14 mouse cellular contexts compared by ENCODE assay signal in the genomic region with DNA sequence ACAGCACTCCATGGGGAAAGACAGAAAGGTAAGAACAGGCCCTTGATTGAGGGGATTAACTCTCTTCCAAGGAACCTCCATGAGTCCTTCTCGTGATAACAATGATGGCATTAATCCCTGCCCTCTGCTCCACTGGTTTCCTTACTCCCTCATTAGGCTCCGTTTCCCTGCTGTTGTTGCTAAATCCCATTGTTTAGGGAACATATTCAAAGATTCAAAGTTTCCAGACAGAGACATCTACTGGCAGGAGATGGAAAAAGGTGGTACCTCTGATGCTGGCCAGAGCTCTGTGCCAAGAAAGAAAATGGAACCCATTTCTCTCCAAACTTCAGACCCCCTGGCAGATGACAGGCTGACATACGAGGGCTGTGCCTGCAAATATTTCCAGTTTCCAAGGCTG.
DNase-seq lines count a peak whose midpoint lies in the region; ATAC-seq lines count a peak whose summit lies in the region.
"Had no signal": no experiment of that assay in that cellular context is flagged by ENCODE, and none has a peak within 500 bp of the region (broad histone marks: within the 10 kb centered on the region; RNA-seq: fewer than 3 reads in every experiment).

No protein-coding gene starts in this region.

- H3K4me1 ChIP-seq in hindbrain, embryonic 14.5 days (replicated peaks; ENCODE audit: control insufficient read depth, insufficient read depth, low read length): peaks cover 6% of the 10 kb centered on the region; the same call in 1 of the 2 replicates
- H3K4me1 ChIP-seq in hindbrain, embryonic 16.5 days (ENCODE audit: control insufficient read depth, insufficient read depth, low read depth, low read length): peaks cover 4% of the 10 kb centered on the region; the same call in 1 of the 2 replicates
- no peaks in the 10 kb centered on the region for H3K4me1 ChIP-seq in midbrain, embryonic 14.5 days (ENCODE audit: control insufficient read depth, insufficient read depth, low read length)
- H3K4me1 ChIP-seq in midbrain, embryonic 15.5 days: peaks cover 10% of the 10 kb centered on the region; the same call in 1 of the 2 replicates
- H3K4me1 ChIP-seq: liver, embryonic 12.5 days had no signal

- no peak overlapping the region for H3K4me2 ChIP-seq in hindbrain, embryonic 14.5 days (replicated peaks)
- no peak overlapping the region for H3K4me2 ChIP-seq in hindbrain, embryonic 16.5 days (ENCODE audit: low read length)
- no peak overlapping the region for H3K4me2 ChIP-seq in midbrain, embryonic 14.5 days (ENCODE audit: low read length)
- H3K4me2 ChIP-seq in midbrain, embryonic 15.5 days: no peak overlapping the region
- H3K4me2 ChIP-seq: heart, embryonic 11.5 days; liver, embryonic 12.5 days; neural tube, embryonic 15.5 days had no signal

- DNase-seq in cerebellum, postnatal 10 days: peak; percentile 49 to 52
- no peak for DNase-seq in cerebellum, adult 11 months
- DNase-seq in hindbrain, embryonic 14.5 days (ENCODE audit: low spot score): peak; percentile 54
- peak; percentile 43 for DNase-seq in midbrain, embryonic 14.5 days
- peak; percentile 56 for DNase-seq in retina, embryonic 14.5 days (ENCODE audit: low spot score)
- DNase-seq in ovary, postnatal 10 days (ENCODE audit: low spot score): no peak
- DNase-seq: cerebellum, adult 2 months; thymus, postnatal 4 days had no signal

- no peak overlapping the region for H3K4me3 ChIP-seq in hindbrain, embryonic 14.5 days (replicated peaks; ENCODE audit: low read length)
- H3K4me3 ChIP-seq in hindbrain, embryonic 16.5 days (ENCODE audit: low read length): no peak overlapping the region
- H3K4me3 ChIP-seq in midbrain, embryonic 14.5 days (replicated peaks; ENCODE audit: low read depth, low read length): no peak overlapping the region
- H3K4me3 ChIP-seq in midbrain, embryonic 15.5 days: no peak overlapping the region
- H3K4me3 ChIP-seq: gastrocnemius, adult 2 months; liver, embryonic 12.5 days; neural tube, embryonic 15.5 days had no signal

- H3K27ac ChIP-seq in hindbrain, embryonic 14.5 days: no peak overlapping the region
- no peak overlapping the region for H3K27ac ChIP-seq in hindbrain, embryonic 16.5 days (ENCODE audit: low read depth, low read length)
- no peak overlapping the region for H3K27ac ChIP-seq in midbrain, embryonic 14.5 days (replicated peaks; ENCODE audit: low read depth, low read length)
- H3K27ac ChIP-seq in midbrain, embryonic 15.5 days: no peak overlapping the region
- H3K27ac ChIP-seq: gastrocnemius, adult 2 months; liver, embryonic 12.5 days; neural tube, embryonic 15.5 days had no signal

- no peaks in the 10 kb centered on the region for H3K27me3 ChIP-seq in hindbrain, embryonic 14.5 days (ENCODE audit: control insufficient read depth, insufficient read depth, low read length)
- peaks cover 2% of the 10 kb centered on the region; the same call in 1 of the 2 replicates for H3K27me3 ChIP-seq in hindbrain, embryonic 16.5 days (replicated peaks; ENCODE audit: control insufficient read depth, insufficient read depth, low read length)
- H3K27me3 ChIP-seq in midbrain, embryonic 14.5 days (ENCODE audit: control insufficient read depth, insufficient read depth, low read length): no peaks in the 10 kb centered on the region
- no peaks in the 10 kb centered on the region for H3K27me3 ChIP-seq in midbrain, embryonic 15.5 days (replicated peaks)
- H3K27me3 ChIP-seq: liver, embryonic 12.5 days; neural tube, embryonic 15.5 days had no signal

- no peaks in the 10 kb centered on the region for H3K36me3 ChIP-seq in hindbrain, embryonic 14.5 days (replicated peaks; ENCODE audit: control insufficient read depth, insufficient read depth)
- no peaks in the 10 kb centered on the region for H3K36me3 ChIP-seq in hindbrain, embryonic 16.5 days (ENCODE audit: control insufficient read depth, insufficient read depth, low read length)
- H3K36me3 ChIP-seq in midbrain, embryonic 14.5 days (ENCODE audit: control insufficient read depth, insufficient read depth, low read length): no peaks in the 10 kb centered on the region
- no peaks in the 10 kb centered on the region for H3K36me3 ChIP-seq in midbrain, embryonic 15.5 days (replicated peaks)
- H3K36me3 ChIP-seq: liver, embryonic 12.5 days; neural tube, embryonic 15.5 days had no signal

- ATAC-seq in hindbrain, embryonic 14.5 days (ENCODE audit: low FRiP score): no peak
- ATAC-seq in hindbrain, embryonic 16.5 days: no peak
- ATAC-seq in midbrain, embryonic 14.5 days (ENCODE audit: low FRiP score, low TSS enrichment): no peak
- ATAC-seq in midbrain, embryonic 15.5 days (replicated peaks): no peak
- ATAC-seq: liver, embryonic 12.5 days had no signal

- H3K9me3 ChIP-seq in hindbrain, embryonic 14.5 days (ENCODE audit: control insufficient read depth, low read length): no peaks in the 10 kb centered on the region
- H3K9me3 ChIP-seq in hindbrain, embryonic 16.5 days (ENCODE audit: control insufficient read depth, low read length): no peaks in the 10 kb centered on the region
- no peaks in the 10 kb centered on the region for H3K9me3 ChIP-seq in midbrain, embryonic 14.5 days (ENCODE audit: control insufficient read depth, low read length)
- no peaks in the 10 kb centered on the region for H3K9me3 ChIP-seq in midbrain, embryonic 15.5 days
- H3K9me3 ChIP-seq: liver, embryonic 12.5 days; neural tube, embryonic 15.5 days had no signal

- 15% methylated on average over 3 of the region's 3 CpGs for WGBS in hindbrain, embryonic 14.5 days
- WGBS in hindbrain, embryonic 16.5 days: 22% methylated on average over 3 of the region's 3 CpGs
- WGBS in midbrain, embryonic 14.5 days: 23% methylated on average over 3 of the region's 3 CpGs
- 19% methylated on average over 3 of the region's 3 CpGs for WGBS in midbrain, embryonic 15.5 days

- no peak overlapping the region for H3K9ac ChIP-seq in hindbrain, embryonic 14.5 days
- no peak overlapping the region for H3K9ac ChIP-seq in hindbrain, embryonic 16.5 days (ENCODE audit: low read depth, low read length)
- H3K9ac ChIP-seq in midbrain, embryonic 14.5 days (replicated peaks; ENCODE audit: low read length): no peak overlapping the region
- H3K9ac ChIP-seq in midbrain, embryonic 15.5 days: no peak overlapping the region
- H3K9ac ChIP-seq: liver, embryonic 12.5 days; neural tube, embryonic 15.5 days had no signal

Comparison
In these comparisons a context has a peak if more than half of its experiments do, and no peak if none do; other contexts are left out.
1. DNase-seq: peak in cerebellum, postnatal 10 days (2 of 2), hindbrain, embryonic 14.5 days (single experiment), midbrain, embryonic 14.5 days (single experiment) and retina, embryonic 14.5 days (single experiment); none in cerebellum, adult 11 months (single experiment) and ovary, postnatal 10 days (single experiment).